Mouse (Mus musculus) heart, postnatal 0 days (tissue): ENCODE measurements at regions not wholly inside any gene's neighbourhood (a gene's known extent, or its start where the extent isn't known, plus 50 kb on each side); places are given as distances from the start of the nearest gene placed in this dataset.

ENCODE experiments used
- ATAC-seq: fragments of 200-750 bp; cut with Nextera tagmentation; 2 replicates; pipeline ENCODE4 v1.8.0; 2017; ENCODE audit warnings: low read depth, moderate number of reproducible peaks, moderate library complexity; ENCODE audit not compliant: insufficient read depth
- DNase-seq: peaks from one replicate; pipeline ENCODE4 v3.0.0-alpha.2; 2016; ENCODE audit warnings: low spot score
- H3K27ac ChIP-seq: fragments of 300-500 bp; sonication (generic); 2 replicates; pipeline ENCODE4 v1.5.1; 2014; ENCODE audit warnings: low read depth, mild to moderate bottlenecking
- H3K27me3 ChIP-seq: fragments of 300-500 bp; sonication (generic); 2 replicates; pipeline ENCODE4 v1.6.1; 2014; ENCODE audit warnings: low read length, mixed read lengths; ENCODE audit not compliant: control insufficient read depth, insufficient read depth
- H3K36me3 ChIP-seq: fragments of 300-500 bp; sonication (generic); replicated peaks from 2 replicates; pipeline ENCODE4 v1.6.1; 2014; ENCODE audit warnings: low read length, mixed read lengths; ENCODE audit not compliant: control insufficient read depth, insufficient read depth
- H3K4me1 ChIP-seq: fragments of 300-500 bp; sonication (generic); 2 replicates; pipeline ENCODE4 v1.6.1; 2014; ENCODE audit warnings: antibody characterized with exemption; ENCODE audit not compliant: control insufficient read depth, insufficient read depth
- H3K4me2 ChIP-seq: fragments of 300-500 bp; sonication (generic); 2 replicates; pipeline ENCODE4 v1.6.1; 2014; ENCODE audit warnings: low read depth, mild to moderate bottlenecking, low read length, moderate library complexity
- H3K4me3 ChIP-seq: fragments of 300-500 bp; sonication (generic); 2 replicates; pipeline ENCODE4 v1.5.1; 2014; ENCODE audit warnings: low read depth, low read length
- H3K9ac ChIP-seq: fragments of 300-500 bp; sonication (generic); replicated peaks from 2 replicates; pipeline ENCODE4 v1.6.1; 2014; ENCODE audit warnings: low read depth, low read length, mixed read lengths
- H3K9me3 ChIP-seq: fragments of 300-500 bp; sonication (generic); replicated peaks from 2 replicates; pipeline ENCODE4 v1.6.1; 2016; ENCODE audit warnings: low read length; ENCODE audit not compliant: control insufficient read depth
- CTCF ChIP-seq: IDR thresholded peaks from 2 replicates; pipeline ENCODE4 v1.5.1; 2016; ENCODE audit warnings: antibody characterized with exemption, control low read depth, low read depth
- EP300 ChIP-seq: IDR thresholded peaks from 2 replicates; pipeline ENCODE4 v1.6.1; 2016; ENCODE audit warnings: antibody characterized with exemption, low read depth
- WGBS: fragments of 180-500 bp; shearing (Covaris S2); extraction: QIAGEN DNeasy Blood & Tissue Kit; methylation state at CpG from one replicate; pipeline ENCODE4 v1.1.7; 2014; 5-methylcytosine and 5-hydroxymethylcytosine counted together

DNA sequence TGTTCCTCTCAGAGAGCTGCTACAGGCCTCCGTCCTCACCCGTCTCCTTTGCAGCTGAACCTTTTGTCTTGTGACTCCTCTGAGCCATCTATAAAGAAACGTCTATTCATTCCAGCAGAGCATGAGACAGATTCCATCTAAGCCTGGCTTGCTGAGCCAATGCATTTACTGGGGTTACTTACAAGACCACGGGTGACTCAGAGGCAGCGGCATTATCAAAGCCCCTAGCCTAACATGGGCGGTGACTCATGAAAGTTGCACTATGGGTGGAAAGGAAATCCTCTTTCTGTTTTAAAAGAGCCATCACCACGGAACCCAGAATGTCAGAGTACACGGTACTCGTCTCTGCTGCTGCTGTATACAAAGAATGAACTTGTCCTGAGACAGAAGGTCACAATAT, 62.8 kb upstream of the Rbms3 start:
- H3K27ac ChIP-seq = no peak overlapping the region
- ATAC-seq (no peak), DNase-seq (no peak)
- TF ChIP-seq EP300 (no peak), CTCF (no peak)
- no peak overlapping the region for H3K4me2 ChIP-seq
- no peak overlapping the region for H3K9ac ChIP-seq
- H3K27me3 ChIP-seq = no peaks in the 10 kb centered on the region
- H3K4me1 ChIP-seq = no peaks in the 10 kb centered on the region
- no peaks in the 10 kb centered on the region for H3K9me3 ChIP-seq
- WGBS = 67% methylated on average over 9 of the region's 9 CpGs
- H3K36me3 ChIP-seq = no peaks in the 10 kb centered on the region
- no peak overlapping the region for H3K4me3 ChIP-seq

DNA sequence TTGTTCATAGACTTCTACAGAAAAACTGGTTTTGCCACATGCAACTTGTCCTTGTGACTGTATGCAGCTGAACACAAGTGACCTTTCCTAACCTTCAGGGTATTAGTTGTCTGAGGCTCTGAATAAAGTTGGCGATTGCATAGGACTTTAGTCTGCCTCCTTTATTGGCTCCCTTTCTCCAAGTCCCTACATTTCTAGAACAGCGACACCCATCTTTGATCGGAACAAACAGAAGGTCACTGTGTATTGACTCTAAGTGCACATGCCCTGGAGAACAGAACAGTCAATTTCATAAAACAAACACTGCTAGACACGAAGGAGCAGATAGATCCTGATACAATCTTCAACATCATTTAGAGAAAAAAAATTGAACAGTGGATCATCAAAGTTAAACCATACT, 60.2 kb upstream of the Rbms3 start:
- no peaks in the 10 kb centered on the region for H3K27me3 ChIP-seq
- 81% methylated on average over 4 of the region's 4 CpGs for WGBS
- no peak overlapping the region for H3K27ac ChIP-seq
- no peaks in the 10 kb centered on the region for H3K36me3 ChIP-seq
- no peaks in the 10 kb centered on the region for H3K9me3 ChIP-seq
- H3K4me1 ChIP-seq = no peaks in the 10 kb centered on the region
- DNase-seq (no peak), ATAC-seq (no peak)
- TF ChIP-seq EP300 (no peak), CTCF (no peak)
- H3K4me2 ChIP-seq = no peak overlapping the region
- no peak overlapping the region for H3K4me3 ChIP-seq
- no peak overlapping the region for H3K9ac ChIP-seq
